Mouse (Mus musculus) E14TG2a.4 (cell line): ENCODE measurements around the gene Arl4c.

Experiments
- CTCF ChIP-seq: conservative IDR thresholded peaks from 2 replicates; pipeline ENCODE4 v1.5.1; 2014; ENCODE audit warnings: low read length
- NANOG ChIP-seq: IDR thresholded peaks from 2 replicates; pipeline ENCODE4 v1.6.1; 2014; ENCODE audit warnings: borderline replicate concordance, low read length, mixed read lengths
- POU5F1 ChIP-seq: IDR thresholded peaks from 2 replicates; pipeline ENCODE4 v1.6.1; 2014; ENCODE audit warnings: low read length, borderline replicate concordance

DNA sequence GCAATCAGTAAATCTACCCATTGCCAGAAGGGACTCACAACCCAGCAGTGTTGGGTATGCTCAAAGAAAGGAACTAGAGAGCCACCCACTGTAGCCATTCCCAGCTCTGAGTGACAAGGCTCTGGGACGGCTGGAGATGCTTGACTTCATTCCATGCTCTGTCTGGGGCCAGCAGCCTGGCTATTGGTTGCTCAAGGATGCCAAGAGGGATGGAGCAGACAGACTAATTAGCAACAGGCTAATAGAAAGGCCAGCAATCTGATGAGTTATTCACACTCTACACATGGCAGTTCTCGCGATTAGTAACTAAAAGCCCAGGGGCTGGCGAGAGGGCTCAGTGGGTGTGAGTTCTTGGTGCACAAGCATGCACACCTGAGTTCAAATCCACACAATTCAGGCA, 5.6 kb downstream of the Arl4c start:
- no peak for TF ChIP-seq CTCF
- no peak for TF ChIP-seq NANOG
- TF ChIP-seq POU5F1 = no peak
